Mouse (Mus musculus) T-cell, adult 66 days (primary cell): ENCODE results near the gene Olfr457. TPM values are rescaled to one million over a fixed set of nuclear protein-coding genes. Genes with fewer than 3 reads are reported as not detected.

ENCODE experiments used
- total RNA-seq, 2 experiments: library from RNA; stranded (reverse); gene quantifications; 3 replicates in 1 of 2; 4 replicates in 1 of 2; pipeline ENCODE4 v1.2.4; 2023

The Olfr457 gene
- total RNA-seq: not detected

DNA sequence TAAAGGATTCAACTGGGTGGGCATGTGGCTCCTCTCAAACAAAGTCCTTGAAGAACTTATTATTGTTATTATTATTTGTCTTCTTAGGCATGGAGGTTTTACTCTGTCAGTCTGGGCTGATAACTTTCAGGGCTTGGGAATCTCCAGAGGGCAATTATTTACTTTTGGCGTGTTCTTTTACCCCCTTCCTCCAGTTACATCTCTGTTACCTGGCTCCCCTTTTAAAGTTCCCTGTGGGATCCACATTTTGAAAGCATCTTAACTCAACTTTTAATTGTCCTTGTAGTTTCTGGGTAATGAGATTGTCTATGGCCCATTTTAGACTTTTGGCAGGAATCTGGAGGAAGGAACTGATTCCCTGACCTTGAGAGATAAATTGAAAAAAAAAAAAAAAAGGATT is at the start of gene Olfr457:
Olfr457 (minus strand) TSS at position 101 of the 400 bp plus-strand sequence.

DNA sequence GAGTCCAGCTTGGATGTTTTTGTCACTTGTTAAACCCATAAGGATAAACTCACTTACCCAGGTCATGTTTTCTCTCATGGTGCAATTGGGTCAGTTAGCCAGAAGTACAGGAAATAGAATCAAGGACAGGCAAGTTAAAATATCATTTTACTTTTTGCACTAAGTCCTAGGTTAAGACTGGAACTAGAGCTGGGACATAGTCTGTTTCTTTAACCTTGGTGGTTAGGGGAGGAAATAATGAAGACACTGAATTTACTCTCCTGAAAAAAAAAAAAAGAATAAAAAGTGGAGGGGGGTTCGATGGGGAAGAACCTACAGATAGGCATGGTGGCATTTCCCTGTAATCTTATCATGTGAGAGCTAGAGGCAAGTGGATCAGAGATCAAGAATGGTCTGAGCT is 11.0 kb upstream of the Olfr457 start, which contains the start of gene Olfr456:
Olfr456 (minus strand) TSS at position 101 of the 400 bp plus-strand sequence.

DNA sequence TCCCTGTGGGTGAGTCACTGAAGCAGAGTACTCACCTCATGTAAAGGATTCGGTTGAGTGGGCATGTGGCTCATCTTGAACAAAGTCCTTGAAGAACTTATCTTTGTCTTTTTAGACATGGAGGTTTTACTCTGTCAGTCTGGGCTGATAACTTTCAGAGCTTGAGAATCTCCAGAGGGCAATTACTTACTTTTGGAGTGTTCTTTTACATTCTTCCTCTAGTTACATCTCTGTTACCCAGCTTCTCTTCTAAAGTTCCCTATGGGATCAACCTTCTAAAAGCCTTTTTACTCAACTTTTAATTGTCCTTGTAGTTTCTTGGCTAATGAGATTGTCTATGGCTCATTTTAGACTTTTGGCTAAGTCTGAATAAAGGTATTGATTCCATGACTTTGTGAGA is 11.0 kb downstream of the Olfr457 start, which contains the start of gene Olfr458:
Olfr458 (minus strand) TSS at position 101 of the 400 bp plus-strand sequence.

DNA sequence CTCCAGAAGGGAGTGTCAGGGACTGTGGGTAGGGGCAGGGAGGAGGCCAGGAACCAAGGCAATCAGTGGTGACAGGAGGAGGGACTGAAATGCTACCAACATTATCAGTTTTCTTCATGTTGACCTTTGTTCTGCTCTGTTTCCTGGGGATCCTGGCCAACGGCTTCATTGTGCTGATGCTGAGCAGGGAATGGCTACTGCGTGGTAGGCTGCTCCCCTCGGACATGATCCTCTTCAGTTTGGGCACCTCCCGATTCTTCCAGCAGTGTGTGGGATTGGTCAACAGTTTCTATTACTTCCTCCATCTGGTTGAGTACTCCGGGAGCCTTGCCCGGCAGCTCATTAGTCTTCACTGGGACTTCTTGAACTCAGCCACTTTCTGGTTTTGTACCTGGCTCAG is 41.7 kb downstream of the Olfr457 start, which contains the start of gene Tas2r126:
Tas2r126 (plus strand) TSS at position 90 of the 400 bp plus-strand sequence.

Other genes starting within 250 kb of the Olfr457 start
- gene Gstk1, start 230.4 kb downstream of the Olfr457 start, total RNA-seq: 10 to 100 TPM in 1 of 2 experiments, 1 to 10 TPM in 1; 7.4 to 11.6 TPM
- not detected for gene Tmem139, start 214.4 kb downstream of the Olfr457 start, total RNA-seq
- 100 to 1,000 TPM; 102 to 106 TPM for gene Casp2, start 211.3 kb downstream of the Olfr457 start, total RNA-seq
- gene Clcn1, start 189.7 kb downstream of the Olfr457 start, total RNA-seq: 1 to 10 TPM; 1.4 to 1.5 TPM
- gene Fam131b, start 151.7 kb downstream of the Olfr457 start, total RNA-seq: under 1 TPM; 0.35 to 0.53 TPM
- gene Zyx, start 126.7 kb downstream of the Olfr457 start, total RNA-seq: 100 to 1,000 TPM; 169 to 198 TPM
- gene Epha1, start 103.1 kb downstream of the Olfr457 start, total RNA-seq: under 1 TPM in 1 of 2 experiments, not detected in 1; 0.23 TPM
- gene Tas2r143, start 76.1 kb downstream of the Olfr457 start, total RNA-seq: 1 to 10 TPM in 1 of 2 experiments, not detected in 1; 2.5 TPM
- gene Tas2r135, start 70.9 kb downstream of the Olfr457 start, total RNA-seq: under 1 TPM in 1 of 2 experiments, not detected in 1; 0.71 TPM
- under 1 TPM in 1 of 2 experiments, not detected in 1; 0.86 TPM for gene Tas2r126, start 41.8 kb downstream of the Olfr457 start, total RNA-seq
- gene Olfr458, start 11.1 kb downstream of the Olfr457 start, total RNA-seq: not detected
- not detected for gene Olfr456, start 10.9 kb upstream of the Olfr457 start, total RNA-seq
- gene Olfr455, start 71.3 kb upstream of the Olfr457 start, total RNA-seq: not detected
- gene Tcaf3, start 121.4 kb upstream of the Olfr457 start, total RNA-seq: not detected
- not detected for gene Tcaf2, start 168.9 kb upstream of the Olfr457 start, total RNA-seq
- gene Tcaf1, start 233.8 kb upstream of the Olfr457 start, total RNA-seq: not detected